10 mouse cellular contexts compared by ENCODE assay signal in genomic region chr6:49165101-49165500, GRCm38 (mm10). TPM values are rescaled to one million over a fixed set of nuclear protein-coding genes. Genes with fewer than 3 reads are reported as not detected.
DNase-seq lines count a peak whose midpoint lies in the region; ATAC-seq lines count a peak whose summit lies in the region.
"Had no signal": no experiment of that assay in that cellular context is flagged by ENCODE, and none has a peak within 500 bp of the region (broad histone marks: within the 10 kb centered on the region; RNA-seq: fewer than 3 reads in every experiment).

No protein-coding gene starts in this region.

- peak overlapping the region; percentile 45; the same call in 1 of the 2 replicates for H3K27ac ChIP-seq in hindbrain, embryonic 10.5 days
- no peak overlapping the region for H3K27ac ChIP-seq in hindbrain, embryonic 14.5 days
- H3K27ac ChIP-seq in hindbrain, embryonic 16.5 days (ENCODE audit: low read depth, low read length) = no peak overlapping the region
- H3K27ac ChIP-seq: limb, embryonic 12.5 days had no signal

- WGBS in hindbrain, embryonic 10.5 days = 38% methylated on average over 6 of the region's 6 CpGs
- WGBS in hindbrain, embryonic 14.5 days = 36% methylated on average over 6 of the region's 6 CpGs
- WGBS in hindbrain, embryonic 16.5 days = 24% methylated on average over 6 of the region's 6 CpGs

- H3K9me3 ChIP-seq in hindbrain, embryonic 10.5 days = no peaks in the 10 kb centered on the region
- no peaks in the 10 kb centered on the region for H3K9me3 ChIP-seq in hindbrain, embryonic 14.5 days (ENCODE audit: control insufficient read depth, low read length)
- H3K9me3 ChIP-seq in hindbrain, embryonic 16.5 days (ENCODE audit: control insufficient read depth, low read length) = no peaks in the 10 kb centered on the region
- H3K9me3 ChIP-seq: limb, embryonic 12.5 days had no signal

- H3K4me3 ChIP-seq in hindbrain, embryonic 10.5 days = no peak overlapping the region
- no peak overlapping the region for H3K4me3 ChIP-seq in hindbrain, embryonic 14.5 days (replicated peaks; ENCODE audit: low read length)
- no peak overlapping the region for H3K4me3 ChIP-seq in hindbrain, embryonic 16.5 days (ENCODE audit: low read length)
- H3K4me3 ChIP-seq: limb, embryonic 12.5 days had no signal

- intact Hi-C loops in left cerebral cortex, postnatal 36 days (cut with DNase I) = no loop called here

- no peak overlapping the region for H3K4me2 ChIP-seq in hindbrain, embryonic 14.5 days (replicated peaks)
- no peak overlapping the region for H3K4me2 ChIP-seq in hindbrain, embryonic 16.5 days (ENCODE audit: low read length)
- H3K4me2 ChIP-seq: limb, embryonic 12.5 days had no signal

- no peaks in the 10 kb centered on the region for H3K27me3 ChIP-seq in hindbrain, embryonic 10.5 days (ENCODE audit: insufficient read depth, poor library complexity, severe bottlenecking)
- no peaks in the 10 kb centered on the region for H3K27me3 ChIP-seq in hindbrain, embryonic 14.5 days (ENCODE audit: control insufficient read depth, insufficient read depth, low read length)
- H3K27me3 ChIP-seq in hindbrain, embryonic 16.5 days (replicated peaks; ENCODE audit: control insufficient read depth, insufficient read depth, low read length) = no peaks in the 10 kb centered on the region
- H3K27me3 ChIP-seq: limb, embryonic 12.5 days had no signal

- peaks cover 25% of the 10 kb centered on the region for H3K36me3 ChIP-seq in hindbrain, embryonic 10.5 days
- H3K36me3 ChIP-seq in hindbrain, embryonic 14.5 days (replicated peaks; ENCODE audit: control insufficient read depth, insufficient read depth) = no peaks in the 10 kb centered on the region
- no peaks in the 10 kb centered on the region for H3K36me3 ChIP-seq in hindbrain, embryonic 16.5 days (ENCODE audit: control insufficient read depth, insufficient read depth, low read length)

- peak; percentile 42 for DNase-seq in hindbrain, embryonic 10.5 days (ENCODE audit: low spot score)
- DNase-seq in hindbrain, embryonic 14.5 days (ENCODE audit: low spot score) = no peak
- peak; percentile 87 for DNase-seq in R1 (ENCODE audit: low read depth, low spot score)
- DNase-seq in mesoderm, embryonic 11.5 days (ENCODE audit: low read depth, low spot score) = peak; percentile 4
- DNase-seq in thymus, adult 18-20 months = no peak
- DNase-seq in left cerebral cortex, postnatal 36 days (ENCODE audit: low spot score in 2 of 2) = no peak
- no peak for DNase-seq in spleen, adult 12 weeks (ENCODE audit: low spot score)
- DNase-seq: thymus, postnatal 14 days had no signal

- ATAC-seq in hindbrain, embryonic 14.5 days (ENCODE audit: low FRiP score) = no peak; the same call in 1 of the 2 replicates
- ATAC-seq in hindbrain, embryonic 16.5 days = peak; percentile 54; the same call in 1 of the 2 replicates

- peaks cover 26% of the 10 kb centered on the region for H3K4me1 ChIP-seq in hindbrain, embryonic 10.5 days (replicated peaks)
- H3K4me1 ChIP-seq in hindbrain, embryonic 14.5 days (replicated peaks; ENCODE audit: control insufficient read depth, insufficient read depth, low read length) = peaks cover 17% of the 10 kb centered on the region; the same call in 1 of the 2 replicates
- H3K4me1 ChIP-seq in hindbrain, embryonic 16.5 days (ENCODE audit: control insufficient read depth, insufficient read depth, low read depth, low read length) = no peaks in the 10 kb centered on the region; the same call in 1 of the 2 replicates

- no peak overlapping the region for H3K9ac ChIP-seq in hindbrain, embryonic 14.5 days
- H3K9ac ChIP-seq in hindbrain, embryonic 16.5 days (ENCODE audit: low read depth, low read length) = no peak overlapping the region
- H3K9ac ChIP-seq: limb, embryonic 12.5 days had no signal

RNA-seq across cellular contexts. Expression of gene Igf2bp3, which starts 49.7 kb away (rescaled TPM):
- 127 and 143 TPM in 2 replicates for polyA plus RNA-seq in hindbrain, embryonic 10.5 days (2016; fragmentation: Nextera tagmentation; extraction: Ambion mirVana)
- 25.4 and 30.4 TPM in 2 replicates for polyA plus RNA-seq in hindbrain, embryonic 14.5 days (2014; fragmentation: Nextera tagmentation; extraction: Ambion mirVana)
- 15.5 and 19.2 TPM in 2 replicates for polyA plus RNA-seq in hindbrain, embryonic 16.5 days (2015; fragmentation: Nextera tagmentation; extraction: Ambion mirVana)
- total RNA-seq in left cerebral cortex, postnatal 36 days (2021) = under 1 TPM in 1 of 2 experiments, not detected in 1; 0.07 TPM

Comparison
In these comparisons a context has a peak if more than half of its experiments do, and no peak if none do; other contexts are left out.
1. DNase-seq: peak in hindbrain, embryonic 10.5 days (single experiment), R1 (single experiment) and mesoderm, embryonic 11.5 days (single experiment); none in hindbrain, embryonic 14.5 days (single experiment), thymus, adult 18-20 months (0 of 2), left cerebral cortex, postnatal 36 days (0 of 2) and spleen, adult 12 weeks (single experiment).